Mouse (Mus musculus) left cerebral cortex, adult 2 months (tissue): ENCODE data around the gene Il1rap. TPM values are rescaled to one million over a fixed set of nuclear protein-coding genes. Genes with fewer than 3 reads are reported as not detected.
A peak's percentile ranks its signal among the peaks of the same experiment; 100 is the strongest.

Experiments used
- DNase-seq, 2 experiments: peaks; one replicate each; pipeline ENCODE4 v3.0.0; 2021 to 2022; ENCODE audit warnings: low spot score in 2 of 2, mixed read lengths in 1 of 2; ENCODE audit errors: extremely low spot score in 1 of 2
- H3K27ac ChIP-seq: fragments of 200-600 bp; 2 replicates; pipeline ENCODE4 v1.8.1; 2022
- H3K4me3 ChIP-seq: fragments of 200-600 bp; 2 replicates; pipeline ENCODE4 v1.8.1; 2022
- CTCF ChIP-seq: fragments of 200-600 bp; IDR thresholded peaks from 2 replicates; pipeline ENCODE4 v1.8.1; 2022; ENCODE audit warnings: antibody characterized with exemption, mild to moderate bottlenecking, moderate library complexity
- intact Hi-C: fragments of 180-260 bp; cut with DNase I; formaldehyde crosslinking; loops from one replicate; pipeline ENCODE4 v1.15.1; 2025
- total RNA-seq, 2 experiments: library from RNA; stranded (reverse); gene quantifications; 2 replicates each; pipeline ENCODE4 v1.2.3; 2021

The Il1rap gene
- total RNA-seq, 2 experiments from 2014 or later = 33.0 to 33.7 TPM

DNA sequence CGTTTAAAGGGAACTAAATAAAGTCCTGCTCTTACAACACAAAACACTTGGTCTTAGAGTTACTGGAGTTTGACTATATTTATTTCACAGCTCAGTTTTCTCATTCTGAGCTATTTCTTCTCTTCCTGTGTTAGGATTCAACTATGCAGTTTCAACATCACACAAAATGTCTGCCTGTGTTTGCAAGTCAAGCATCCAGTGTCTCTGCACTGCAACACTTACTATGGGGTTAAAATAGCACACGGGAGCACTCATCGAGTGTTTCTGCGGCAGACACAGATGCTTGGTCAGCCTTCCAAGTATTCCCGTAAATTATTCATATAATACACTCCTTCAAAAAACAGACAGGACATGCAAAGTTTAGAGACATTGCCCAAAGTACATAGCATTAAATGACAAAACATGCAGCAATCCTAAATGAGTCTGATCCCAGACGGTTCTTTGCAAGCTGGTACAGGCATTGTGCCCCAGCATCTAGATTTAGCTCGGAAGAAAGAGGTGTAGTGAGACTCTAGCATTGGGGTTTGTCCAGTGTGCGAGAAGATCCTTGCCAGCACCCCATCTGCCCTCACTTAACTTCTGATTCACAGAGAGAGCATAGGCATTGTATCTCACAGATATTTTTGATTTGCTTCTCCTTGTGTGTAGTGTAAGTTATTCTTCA is 119.1 kb downstream of the Il1rap start:
- intact Hi-C loops = loop anchor here (5.0 kb wide), 1 partner anchor 118 kb away; the partner anchor contains the start of gene Il1rap
- no peak overlapping the region for H3K27ac ChIP-seq
- no peak overlapping the region for H3K4me3 ChIP-seq
- no peak for DNase-seq
- no peak for TF ChIP-seq CTCF

DNA sequence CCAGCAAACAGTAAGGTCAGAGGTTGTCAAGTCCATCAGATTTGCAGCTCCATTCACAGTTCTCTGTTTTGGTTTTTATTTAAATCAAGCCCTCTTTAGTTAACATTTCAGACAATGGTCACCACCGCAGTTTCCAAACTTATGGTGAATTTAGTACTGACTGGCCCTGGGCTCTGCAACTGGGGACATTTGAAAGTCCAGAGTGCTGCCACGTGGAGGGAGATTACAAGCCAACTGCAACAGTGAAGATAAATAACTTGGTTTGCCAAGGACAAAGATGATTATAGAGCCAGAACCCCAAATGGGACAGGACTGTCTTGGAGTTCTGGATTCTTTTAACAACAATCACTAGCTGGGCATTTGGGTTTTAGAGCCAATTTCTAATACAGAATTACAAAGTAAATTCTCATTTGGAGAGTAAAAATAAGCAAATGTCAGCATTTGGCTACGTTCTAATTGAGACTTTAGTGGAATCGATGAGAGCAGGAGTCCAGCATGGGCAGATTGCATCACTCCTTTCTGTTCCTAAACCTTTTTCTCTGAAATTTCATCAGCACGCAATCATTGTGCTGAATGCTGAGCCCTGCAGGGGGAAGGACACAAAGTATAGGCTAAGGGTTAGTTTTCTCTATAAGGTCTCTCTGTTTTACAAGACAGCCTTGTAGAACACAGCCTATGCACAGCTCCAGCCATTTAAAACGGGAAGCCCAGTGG is 124.3 kb downstream of the Il1rap start:
- intact Hi-C loops = no loop called here
- H3K27ac ChIP-seq = no peak overlapping the region
- no peak for TF ChIP-seq CTCF

DNA sequence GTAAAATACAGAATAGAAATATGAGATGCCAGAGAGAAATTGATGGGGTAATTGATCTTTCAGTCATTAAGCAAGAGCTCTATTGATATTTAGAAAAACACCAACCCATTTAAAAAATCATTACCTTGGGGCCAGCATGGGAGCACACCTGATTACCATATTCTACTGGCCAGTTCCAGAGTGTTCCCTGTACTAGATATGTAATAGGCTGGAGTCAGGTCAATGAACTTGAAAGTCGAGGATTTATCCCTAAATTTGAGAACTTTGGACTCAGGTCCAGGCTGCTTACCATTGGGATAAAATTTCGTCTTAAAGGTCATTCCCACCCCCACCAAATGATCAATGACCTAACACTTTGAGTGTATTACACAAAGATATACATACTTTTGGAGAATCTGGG is 125.0 kb downstream of the Il1rap start:
- intact Hi-C loops = no loop called here
- Histone ChIP-seq H3K27ac (no peak overlapping the region), H3K4me3 (no peak overlapping the region)
- DNase-seq = no peak
- no peak for TF ChIP-seq CTCF

More for the DNA sequence above, 124.3 kb downstream of the Il1rap start:
- no peak overlapping the region for H3K4me3 ChIP-seq
- DNase-seq = no peak

DNA sequence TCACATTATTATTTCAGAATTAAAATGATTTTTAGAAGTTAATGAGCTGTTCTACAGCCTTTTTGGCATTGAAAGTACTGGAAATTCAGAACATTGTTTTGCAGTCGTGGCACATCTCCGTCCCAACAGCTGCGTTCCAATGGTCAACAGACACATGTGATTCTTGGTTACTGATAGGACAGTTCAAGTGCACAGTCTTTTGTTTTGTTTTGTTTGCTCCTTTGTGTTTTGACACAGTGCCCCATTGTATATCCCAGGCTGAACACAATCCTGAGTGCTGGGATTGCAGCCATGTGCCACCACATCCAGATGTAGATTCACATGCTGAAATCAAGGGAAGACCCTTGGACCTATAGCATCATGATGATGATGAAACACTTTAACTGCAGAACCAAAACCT is 129.4 kb downstream of the Il1rap start:
- intact Hi-C loops = no loop called here
- no peak overlapping the region for H3K4me3 ChIP-seq
- no peak for DNase-seq
- peak overlapping the region; percentile 36; the same call in 1 of the 2 replicates for H3K27ac ChIP-seq
- TF ChIP-seq CTCF = no peak

DNA sequence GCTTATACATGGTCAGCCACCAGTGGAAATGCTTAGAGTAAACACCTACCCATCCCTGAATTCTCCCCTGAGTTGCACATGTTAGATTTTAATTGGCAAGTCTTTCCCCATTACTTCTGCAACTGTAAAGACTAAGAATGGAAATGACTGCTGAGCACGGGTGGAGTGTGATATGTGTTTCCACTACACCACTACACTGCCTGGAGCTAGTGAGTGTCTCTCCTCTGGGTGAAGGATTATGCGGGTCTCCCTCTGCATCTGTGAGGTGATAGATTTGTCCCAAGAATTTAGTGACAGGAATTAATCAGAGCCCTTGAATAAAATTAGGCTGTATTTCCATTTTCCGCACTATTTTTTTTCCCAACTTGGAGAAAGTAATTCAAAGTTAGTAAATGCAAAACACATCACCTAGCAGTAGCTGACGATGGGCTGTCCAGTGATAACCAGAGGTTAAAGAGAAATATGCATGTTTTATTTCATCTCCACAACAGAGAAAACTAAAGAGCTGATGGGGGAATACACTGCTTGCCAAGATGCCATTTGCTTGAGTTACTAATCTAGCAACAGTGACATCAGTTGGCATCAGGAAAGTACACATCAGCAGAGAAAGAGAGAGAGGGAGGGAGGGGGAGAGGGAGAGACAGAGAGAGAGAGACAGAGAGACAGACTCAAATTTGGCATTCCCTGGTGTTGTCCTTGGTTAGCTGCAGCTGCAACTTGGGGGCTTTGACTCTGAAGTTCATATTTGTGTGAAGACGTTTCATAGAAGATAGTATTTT is 132.2 kb downstream of the Il1rap start:
- no peak overlapping the region for H3K4me3 ChIP-seq
- intact Hi-C loops = no loop called here
- no peak for DNase-seq
- no peak for TF ChIP-seq CTCF
- H3K27ac ChIP-seq = no peak overlapping the region

DNA sequence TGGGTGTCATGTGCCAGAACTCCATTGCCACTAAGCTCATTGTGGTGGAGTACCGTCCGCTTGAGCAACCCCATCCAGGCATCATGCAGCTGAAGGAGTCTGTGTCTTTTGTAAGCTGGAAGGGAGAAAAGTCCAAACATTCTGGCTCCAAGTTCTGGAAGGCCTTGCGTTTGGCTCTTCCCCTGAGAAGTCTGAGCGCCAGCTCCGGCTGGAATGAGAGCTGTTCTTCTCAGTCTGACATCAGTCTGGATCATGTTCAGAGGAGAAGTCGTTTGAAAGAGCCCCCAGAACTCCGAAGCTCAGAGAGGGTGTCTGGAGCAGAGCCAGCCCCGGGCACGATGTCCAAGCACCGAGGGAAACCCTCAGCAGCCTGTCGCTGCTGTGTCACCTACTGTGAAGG is 141.0 kb downstream of the Il1rap start:
- DNase-seq = peak in 1 of 2 experiments; percentile 15
- intact Hi-C loops = no loop called here
- Histone ChIP-seq H3K4me3 (no peak overlapping the region), H3K27ac (no peak overlapping the region)
- TF ChIP-seq CTCF = no peak

DNA sequence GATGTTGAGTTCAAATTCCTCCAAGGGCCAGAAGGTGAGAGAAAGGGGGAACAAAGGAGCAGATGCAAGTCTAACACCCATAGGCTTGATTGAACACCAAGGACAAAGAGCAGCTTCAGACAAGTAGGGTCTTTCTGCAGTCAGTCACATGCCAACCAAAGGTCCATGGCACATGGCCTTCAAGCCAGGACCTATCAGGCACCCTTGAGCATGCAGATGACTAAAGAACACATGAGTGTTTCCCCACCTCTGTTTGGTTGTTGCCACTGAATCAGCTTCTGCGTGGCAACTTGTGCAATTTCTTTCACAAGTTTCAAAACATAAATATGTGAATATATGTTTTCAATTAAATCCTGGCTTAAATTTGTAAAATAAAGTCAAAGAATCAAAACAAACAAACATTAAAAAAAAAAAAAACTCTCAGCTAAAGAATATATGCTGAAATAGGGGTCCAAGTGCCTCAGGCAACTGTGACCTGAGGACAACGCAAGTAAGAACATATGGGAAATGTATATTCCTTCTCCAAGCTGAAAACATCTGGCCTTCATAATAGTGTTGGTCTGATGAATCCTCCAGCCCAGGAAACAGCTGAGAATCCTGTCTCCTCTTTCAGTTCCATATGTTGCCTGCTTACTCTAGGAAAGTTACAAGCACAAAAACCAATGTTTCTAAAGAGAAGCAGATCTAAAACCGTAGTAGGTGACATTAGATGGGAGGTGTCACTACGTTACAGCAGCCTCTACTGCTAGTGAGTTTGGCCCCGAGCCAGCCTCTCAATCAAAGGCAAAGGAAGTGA is 142.6 kb downstream of the Il1rap start:
- no peak for DNase-seq
- Histone ChIP-seq H3K4me3 (no peak overlapping the region), H3K27ac (no peak overlapping the region)
- no peak for TF ChIP-seq CTCF
- intact Hi-C loops = no loop called here

DNA sequence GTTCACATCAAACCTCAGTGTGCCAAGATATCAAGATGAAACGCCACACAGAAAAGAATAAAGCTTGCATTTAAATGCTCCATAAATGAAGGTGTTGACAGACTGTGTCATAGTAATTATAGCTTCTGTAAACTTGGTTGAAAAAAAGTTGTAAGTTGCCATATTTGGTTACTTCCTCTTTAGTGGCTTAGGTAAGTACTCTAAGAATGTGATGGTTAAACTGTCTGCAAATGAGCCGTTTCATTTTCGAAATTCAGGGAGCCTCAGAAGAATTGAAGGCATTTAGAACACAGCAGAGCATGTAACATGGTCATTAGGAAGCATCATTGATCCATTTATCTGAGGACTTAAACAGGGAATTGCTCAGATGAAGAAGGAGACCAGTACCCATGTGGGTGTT is 146.6 kb downstream of the Il1rap start:
- intact Hi-C loops = no loop called here
- no peak overlapping the region for H3K4me3 ChIP-seq
- DNase-seq = no peak
- no peak for TF ChIP-seq CTCF
- H3K27ac ChIP-seq = no peak overlapping the region

DNA sequence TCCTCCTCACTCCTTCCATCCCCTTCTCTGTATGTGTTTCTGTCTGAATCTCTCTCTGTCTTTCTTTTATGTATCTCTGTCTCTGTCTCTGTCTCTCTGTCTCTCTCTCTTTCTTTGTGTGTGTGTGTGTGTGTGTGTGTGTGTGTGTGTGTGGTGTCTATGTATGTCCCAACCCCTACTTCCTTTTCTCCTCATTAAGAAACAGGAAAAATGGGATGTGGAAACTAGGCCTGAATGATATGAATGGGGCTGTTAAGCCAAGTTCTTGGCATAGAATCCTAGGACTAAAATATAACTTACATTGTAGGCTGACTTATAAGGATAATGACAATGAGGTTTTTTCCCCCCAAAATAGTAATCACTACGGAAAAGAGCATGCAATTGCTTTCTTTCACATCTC is 149.4 kb downstream of the Il1rap start:
- Histone ChIP-seq H3K27ac (no peak overlapping the region), H3K4me3 (no peak overlapping the region)
- no peak for DNase-seq
- intact Hi-C loops = no loop called here
- no peak for TF ChIP-seq CTCF

DNA sequence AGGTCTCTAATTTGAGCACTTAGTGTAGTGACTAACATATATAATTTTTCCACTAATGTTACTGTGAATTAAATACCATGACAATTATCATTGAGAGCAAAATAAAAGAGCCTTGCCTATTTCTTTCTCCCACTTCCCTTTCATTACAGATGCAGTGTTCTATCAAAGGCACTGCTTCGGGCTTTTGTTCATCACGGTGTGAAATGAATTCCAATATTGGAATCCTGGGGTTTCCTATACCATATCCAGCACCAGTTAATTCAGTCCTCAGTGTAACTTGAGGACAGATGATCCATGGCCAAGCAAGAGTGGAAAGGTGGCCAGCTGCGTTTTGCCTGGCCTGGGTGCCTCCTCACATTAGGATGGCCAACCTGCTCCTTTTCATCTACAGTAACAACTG is 151.1 kb downstream of the Il1rap start:
- no peak overlapping the region for H3K4me3 ChIP-seq
- intact Hi-C loops = no loop called here
- no peak for DNase-seq
- H3K27ac ChIP-seq = no peak overlapping the region
- no peak for TF ChIP-seq CTCF

DNA sequence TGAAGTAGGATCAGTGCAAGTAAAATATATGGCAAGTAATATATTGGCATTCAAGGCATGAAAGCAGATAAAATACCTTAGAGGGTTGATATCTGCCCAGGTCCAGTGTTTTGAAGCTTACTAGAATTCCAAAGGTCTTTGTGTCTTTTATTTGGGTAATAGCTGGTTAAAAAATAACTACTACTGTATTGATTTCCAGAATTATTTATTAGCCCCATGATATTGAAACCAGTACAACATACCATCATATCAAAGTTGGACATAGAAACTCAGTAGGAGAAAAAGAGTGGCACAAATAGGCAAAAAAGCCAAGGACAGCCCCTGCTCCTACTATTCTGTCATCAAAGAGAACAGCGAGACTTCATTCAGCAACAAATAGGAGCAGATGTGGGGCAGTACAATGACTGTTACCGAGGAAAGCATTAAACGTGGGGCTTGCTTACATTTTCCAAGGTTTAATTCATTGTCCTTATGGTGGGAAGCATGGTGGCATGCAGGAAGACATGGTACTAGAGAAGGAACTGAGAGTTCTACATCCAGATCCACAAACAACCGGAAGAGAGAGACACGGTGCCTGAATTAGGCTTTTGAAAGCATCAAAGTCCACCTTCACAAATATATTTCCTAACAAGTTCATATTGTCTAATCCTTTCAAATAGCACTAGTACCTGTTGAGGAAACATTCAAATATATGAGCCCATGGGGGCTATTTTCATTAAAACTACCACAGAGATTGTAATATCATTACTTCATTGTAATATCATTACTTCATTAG is 174.1 kb downstream of the Il1rap start:
- no peak for TF ChIP-seq CTCF
- no peak for DNase-seq
- no peak overlapping the region for H3K4me3 ChIP-seq
- H3K27ac ChIP-seq = no peak overlapping the region
- intact Hi-C loops = no loop called here
